Mouse (Mus musculus) E14TG2a.4 (cell line): ENCODE measurements at regions not wholly inside any gene's neighbourhood (a gene's known extent, or its start where the extent isn't known, plus 50 kb on each side); places are given as distances from the start of the nearest gene placed in this dataset.

Source experiments
- CTCF ChIP-seq: conservative IDR thresholded peaks from 2 replicates; pipeline ENCODE4 v1.5.1; 2014; ENCODE audit warnings: low read length
- POU5F1 ChIP-seq: IDR thresholded peaks from 2 replicates; pipeline ENCODE4 v1.6.1; 2014; ENCODE audit warnings: low read length, borderline replicate concordance

DNA sequence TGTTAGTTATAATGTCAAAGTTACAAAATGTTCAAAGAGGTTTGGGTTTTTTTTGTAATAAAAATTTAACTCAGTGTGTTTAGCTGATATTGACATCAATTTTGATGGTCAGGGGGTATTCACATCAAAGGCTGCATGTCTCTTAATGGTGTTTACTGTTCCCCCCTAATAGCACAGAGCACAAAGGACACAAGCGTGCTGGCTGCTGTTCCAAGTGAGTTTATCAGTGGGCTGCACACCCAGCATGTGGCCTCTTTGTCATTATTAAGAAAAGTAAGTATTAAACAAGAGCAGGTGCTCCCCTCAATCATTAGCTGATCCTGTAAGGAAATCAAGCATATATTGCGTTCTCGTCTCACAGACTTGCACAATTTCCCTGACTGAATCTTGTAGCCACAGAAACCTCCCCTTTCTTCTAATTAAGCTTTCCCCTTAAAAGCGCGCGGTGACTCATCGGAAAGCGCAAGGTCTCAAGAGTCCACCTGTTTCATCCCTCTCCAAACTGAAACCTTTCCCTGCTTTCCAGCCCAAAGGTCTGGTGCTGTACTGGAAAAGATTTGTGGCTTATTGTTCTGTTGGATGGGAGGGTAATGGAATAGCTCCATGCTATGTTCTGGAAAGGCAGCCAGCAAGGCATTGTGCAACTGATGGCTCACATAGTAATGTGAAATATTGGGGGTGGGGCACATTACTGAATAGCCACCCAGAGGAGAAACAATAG, 276.8 kb downstream of the Qdpr start:
- TF ChIP-seq CTCF: no peak
- TF ChIP-seq POU5F1: no peak
